Mouse (Mus musculus) forebrain, embryonic 15.5 days (tissue): ENCODE measurements around the gene Zfp651. TPM values are rescaled to one million over a fixed set of nuclear protein-coding genes. Genes with fewer than 3 reads are reported as not detected.

Experiments used
- ATAC-seq: fragments of 200-750 bp; cut with Nextera tagmentation; replicated peaks from 2 replicates; pipeline ENCODE4 v1.8.0; 2017; ENCODE audit warnings: mild to moderate bottlenecking, moderate TSS enrichment, moderate library complexity
- H3K27ac ChIP-seq: fragments of 300-500 bp; sonication (generic); replicated peaks from 2 replicates; pipeline ENCODE4 v1.5.1; 2015; ENCODE audit warnings: mild to moderate bottlenecking, inconsistent platforms
- H3K27me3 ChIP-seq: fragments of 300-500 bp; sonication (generic); 2 replicates; pipeline ENCODE4 v1.6.1; 2015; ENCODE audit warnings: inconsistent platforms
- H3K36me3 ChIP-seq: fragments of 300-500 bp; sonication (generic); 2 replicates; pipeline ENCODE4 v1.6.1; 2015; ENCODE audit warnings: mild to moderate bottlenecking, inconsistent platforms
- H3K4me1 ChIP-seq: fragments of 300-500 bp; sonication (generic); 2 replicates; pipeline ENCODE4 v1.6.1; 2015; ENCODE audit warnings: inconsistent platforms
- H3K4me2 ChIP-seq: fragments of 300-500 bp; sonication (generic); replicated peaks from 2 replicates; pipeline ENCODE4 v1.6.1; 2015; ENCODE audit warnings: mild to moderate bottlenecking, inconsistent platforms
- H3K4me3 ChIP-seq: fragments of 300-500 bp; sonication (generic); 2 replicates; pipeline ENCODE4 v1.5.1; 2015; ENCODE audit warnings: mild to moderate bottlenecking, inconsistent platforms
- H3K9ac ChIP-seq: fragments of 300-500 bp; sonication (generic); replicated peaks from 2 replicates; pipeline ENCODE4 v1.6.1; 2015; ENCODE audit warnings: mild to moderate bottlenecking, inconsistent platforms
- H3K9me3 ChIP-seq: fragments of 300-500 bp; sonication (generic); 2 replicates; pipeline ENCODE4 v1.6.1; 2016; ENCODE audit warnings: inconsistent platforms
- WGBS: fragments of 180-500 bp; shearing (Covaris S2); methylation state at CpG from one replicate; pipeline ENCODE4 v1.1.7; 2015; ENCODE audit warnings: mixed read lengths; 5-methylcytosine and 5-hydroxymethylcytosine counted together
- polyA plus RNA-seq: library from polyadenylated mRNA; unstranded; fragments of >200 nt; fragmentation: Nextera tagmentation; extraction: Ambion mirVana; gene quantifications from 2 replicates; pipeline ENCODE4 v1.2.1, GENCODE M21; 2015

The Zfp651 gene
- polyA plus RNA-seq, 1 experiment from 2014 or later = 20.6 TPM

- no peaks in the 10 kb centered on the region for H3K4me1 ChIP-seq
- H3K36me3 ChIP-seq = peaks cover 81% of the 10 kb centered on the region
- H3K27me3 ChIP-seq = no peaks in the 10 kb centered on the region
- H3K9me3 ChIP-seq = no peaks in the 10 kb centered on the region
- H3K4me3 ChIP-seq = no peak overlapping the region
- H3K9ac ChIP-seq = no peak overlapping the region
- no peak for ATAC-seq
- H3K4me2 ChIP-seq = no peak overlapping the region
- H3K27ac ChIP-seq = no peak overlapping the region
- WGBS = 94% methylated on average over 9 of the region's 9 CpGs
Observed at GRCm38 (mm10) chr9:121752774-121753173, 6.4 kb upstream of the Zfp651 start.

DNA sequence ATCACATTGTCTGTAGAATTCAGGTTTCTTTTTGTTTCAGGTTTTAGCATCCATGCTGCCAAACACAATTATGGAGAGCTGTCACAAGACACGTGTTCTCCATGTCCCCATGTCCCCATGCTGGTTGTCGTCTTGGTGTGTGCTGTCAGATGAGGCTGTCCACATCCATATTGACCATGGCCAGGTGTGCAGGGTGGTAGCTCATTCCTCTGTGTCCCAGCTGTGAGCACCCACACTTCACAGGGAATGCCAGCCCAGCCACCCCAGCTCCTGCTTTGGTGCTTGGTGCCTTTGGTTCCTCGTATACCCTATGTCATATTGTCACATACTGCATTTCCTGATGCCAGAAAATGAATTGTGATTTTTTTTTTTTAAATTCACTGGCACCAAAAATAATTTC, 4.5 kb upstream of the Zfp651 start:
- H3K4me1 ChIP-seq = peaks cover 16% of the 10 kb centered on the region
- H3K27ac ChIP-seq = no peak overlapping the region
- H3K36me3 ChIP-seq = peaks cover 63% of the 10 kb centered on the region
- no peaks in the 10 kb centered on the region for H3K9me3 ChIP-seq
- H3K9ac ChIP-seq = no peak overlapping the region
- no peak overlapping the region for H3K4me2 ChIP-seq
- 91% methylated on average over 3 of the region's 3 CpGs for WGBS
- no peak overlapping the region for H3K4me3 ChIP-seq
- no peak for ATAC-seq
- no peaks in the 10 kb centered on the region for H3K27me3 ChIP-seq

GRCm38 (mm10) chr9:121756785-121757184, 2.3 kb upstream of the Zfp651 start:
- no peak overlapping the region for H3K4me2 ChIP-seq
- H3K4me1 ChIP-seq = peaks cover 32% of the 10 kb centered on the region
- no peak overlapping the region for H3K27ac ChIP-seq
- 89% methylated on average over 3 of the region's 3 CpGs for WGBS
- H3K27me3 ChIP-seq = no peaks in the 10 kb centered on the region
- H3K9me3 ChIP-seq = no peaks in the 10 kb centered on the region
- peaks cover 41% of the 10 kb centered on the region for H3K36me3 ChIP-seq
- no peak overlapping the region for H3K9ac ChIP-seq
- H3K4me3 ChIP-seq = no peak overlapping the region
- no peak for ATAC-seq

DNA sequence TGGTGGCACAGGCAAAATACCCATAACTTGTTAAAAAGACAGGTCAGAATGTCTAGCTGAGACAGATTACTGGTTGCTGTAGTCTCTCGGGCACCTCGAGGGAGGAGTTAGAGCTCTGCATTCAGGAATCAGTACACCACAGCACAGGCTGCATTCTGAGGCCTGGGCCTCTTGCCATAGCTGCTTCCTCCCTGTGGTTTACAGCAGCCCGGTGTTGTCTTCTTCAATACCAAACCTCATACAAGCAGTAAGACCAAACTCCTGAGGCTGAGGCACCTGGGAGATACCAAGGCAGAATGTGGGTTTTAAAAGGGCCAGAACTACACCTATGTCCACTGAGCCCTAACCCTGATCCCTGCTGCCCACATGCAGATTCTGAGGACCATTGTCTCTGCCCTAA, 1.7 kb upstream of the Zfp651 start:
- peaks cover 32% of the 10 kb centered on the region for H3K4me1 ChIP-seq
- no peak overlapping the region for H3K27ac ChIP-seq
- H3K4me3 ChIP-seq = no peak overlapping the region
- no peaks in the 10 kb centered on the region for H3K27me3 ChIP-seq
- H3K9me3 ChIP-seq = no peaks in the 10 kb centered on the region
- peaks cover 35% of the 10 kb centered on the region for H3K36me3 ChIP-seq
- no peak for ATAC-seq
- H3K9ac ChIP-seq = no peak overlapping the region
- 53% methylated on average over 3 of the region's 3 CpGs for WGBS
- no peak overlapping the region for H3K4me2 ChIP-seq

- H3K4me2 ChIP-seq = peak overlapping the region; percentile 96
- H3K9ac ChIP-seq = peak overlapping the region; percentile 83
- H3K36me3 ChIP-seq = peaks cover 32% of the 10 kb centered on the region
- H3K27me3 ChIP-seq = no peaks in the 10 kb centered on the region
- 58% methylated on average over 10 of the region's 10 CpGs for WGBS
- H3K4me1 ChIP-seq = peaks cover 32% of the 10 kb centered on the region
- no peak; the same call in 1 of the 2 replicates for ATAC-seq
- H3K27ac ChIP-seq = no peak overlapping the region
- H3K4me3 ChIP-seq = peak overlapping the region; percentile 76
- no peaks in the 10 kb centered on the region for H3K9me3 ChIP-seq
Observed at GRCm38 (mm10) chr9:121757835-121758814, 1.0 kb upstream of the Zfp651 start.

DNA sequence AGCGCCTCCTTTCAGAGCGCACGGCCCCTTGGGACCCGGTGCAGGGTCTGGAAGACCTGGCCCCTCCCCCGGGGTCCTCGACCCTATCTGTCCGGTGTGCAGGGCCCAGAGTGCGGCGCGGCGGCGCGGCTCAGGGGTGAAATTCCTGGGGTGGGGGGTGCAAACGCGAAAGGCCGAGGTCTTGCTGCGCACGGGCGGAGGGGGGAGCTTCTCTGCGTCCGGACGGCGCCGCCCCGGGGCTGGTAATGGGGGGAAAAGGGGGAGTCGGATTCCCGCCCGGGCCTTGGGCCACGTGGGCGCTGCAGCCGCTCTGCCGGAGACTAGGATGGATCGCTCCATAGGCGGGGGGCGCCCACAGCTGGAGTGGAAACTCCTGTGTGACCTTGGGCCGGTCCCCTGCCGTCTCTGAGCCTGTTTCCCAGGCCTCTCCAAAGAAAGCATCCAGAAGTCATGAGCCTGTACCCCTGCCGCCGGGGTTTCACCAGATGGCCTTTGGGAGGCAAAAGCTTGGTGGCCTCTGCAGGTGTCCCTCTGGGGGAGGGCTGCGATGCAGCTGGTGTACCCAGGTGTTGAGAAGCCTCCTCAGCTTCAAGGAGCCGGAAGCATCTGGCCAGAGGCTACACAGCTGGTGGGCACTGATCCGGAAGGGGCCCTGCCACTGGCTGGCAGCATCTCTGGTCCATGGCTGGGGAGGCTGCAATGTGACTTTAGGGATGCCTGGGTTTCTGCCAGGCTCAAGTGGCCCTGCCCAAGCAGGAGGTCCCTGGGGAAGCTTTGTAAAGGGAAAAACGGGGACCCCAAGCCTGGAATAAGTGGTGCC, 1.4 kb downstream of the Zfp651 start:
- peak; percentile 37 for ATAC-seq
- Histone ChIP-seq H3K4me3 (peak overlapping the region; percentile 76), H3K4me2 (peak overlapping the region; percentile 96), H3K9ac (peak overlapping the region; percentile 83), H3K4me1 (peaks cover 32% of the 10 kb centered on the region), H3K27me3 (no peaks in the 10 kb centered on the region), H3K9me3 (no peaks in the 10 kb centered on the region), H3K27ac (peak overlapping the region; percentile 82), H3K36me3 (peaks cover 25% of the 10 kb centered on the region)
- under 1% methylated on average over 42 of the region's 43 CpGs for WGBS

- ATAC-seq = no peak
- no peaks in the 10 kb centered on the region for H3K9me3 ChIP-seq
- H3K4me3 ChIP-seq = peak overlapping the region; percentile 76
- peaks cover 32% of the 10 kb centered on the region for H3K4me1 ChIP-seq
- peak overlapping the region; percentile 83 for H3K9ac ChIP-seq
- H3K36me3 ChIP-seq = peaks cover 26% of the 10 kb centered on the region
- H3K27me3 ChIP-seq = no peaks in the 10 kb centered on the region
- H3K4me2 ChIP-seq = peak overlapping the region; percentile 96
- H3K27ac ChIP-seq = no peak overlapping the region
- 50% methylated on average over 10 of the region's 10 CpGs for WGBS
Observed at GRCm38 (mm10) chr9:121761091-121761665, 2.0 kb downstream of the Zfp651 start.

DNA sequence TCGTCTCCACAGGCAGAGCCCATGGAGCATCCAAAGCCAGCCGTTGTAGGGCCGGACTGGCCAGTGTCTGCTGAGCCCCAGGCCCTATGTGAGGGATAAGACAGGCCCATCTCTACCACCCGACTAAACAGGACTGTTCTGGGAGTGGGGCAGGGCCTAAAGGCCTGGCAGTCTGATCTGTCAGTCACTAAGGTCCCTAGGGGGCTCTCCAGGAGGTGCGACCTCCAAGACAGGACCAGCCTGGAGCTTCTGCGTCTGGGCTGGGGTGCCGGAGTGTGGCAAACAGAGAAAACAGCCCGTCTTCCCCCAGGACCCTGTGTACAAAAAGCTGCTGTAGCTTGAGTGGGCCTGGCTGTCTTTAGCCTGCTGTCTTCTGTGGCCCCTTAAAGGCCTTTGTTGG, 2.7 kb downstream of the Zfp651 start:
- no peaks in the 10 kb centered on the region for H3K27me3 ChIP-seq
- peaks cover 32% of the 10 kb centered on the region for H3K4me1 ChIP-seq
- no peak overlapping the region for H3K4me3 ChIP-seq
- H3K9me3 ChIP-seq = no peaks in the 10 kb centered on the region
- 67% methylated on average over 8 of the region's 8 CpGs for WGBS
- no peak for ATAC-seq
- no peak overlapping the region for H3K27ac ChIP-seq
- H3K36me3 ChIP-seq = peaks cover 28% of the 10 kb centered on the region
- no peak overlapping the region for H3K4me2 ChIP-seq
- H3K9ac ChIP-seq = 0 out of 2 replicates have a peak overlapping the region, but pooled peaks have one; percentile 83

GRCm38 (mm10) chr9:121762248-121762647, 3.1 kb downstream of the Zfp651 start:
- Histone ChIP-seq H3K4me2 (no peak overlapping the region), H3K9ac (no peak overlapping the region), H3K27me3 (no peaks in the 10 kb centered on the region), H3K4me3 (no peak overlapping the region), H3K4me1 (peaks cover 32% of the 10 kb centered on the region), H3K9me3 (no peaks in the 10 kb centered on the region), H3K36me3 (peaks cover 32% of the 10 kb centered on the region), H3K27ac (no peak overlapping the region)
- no peak for ATAC-seq
- WGBS = 85% methylated on average over 10 of the region's 10 CpGs

DNA sequence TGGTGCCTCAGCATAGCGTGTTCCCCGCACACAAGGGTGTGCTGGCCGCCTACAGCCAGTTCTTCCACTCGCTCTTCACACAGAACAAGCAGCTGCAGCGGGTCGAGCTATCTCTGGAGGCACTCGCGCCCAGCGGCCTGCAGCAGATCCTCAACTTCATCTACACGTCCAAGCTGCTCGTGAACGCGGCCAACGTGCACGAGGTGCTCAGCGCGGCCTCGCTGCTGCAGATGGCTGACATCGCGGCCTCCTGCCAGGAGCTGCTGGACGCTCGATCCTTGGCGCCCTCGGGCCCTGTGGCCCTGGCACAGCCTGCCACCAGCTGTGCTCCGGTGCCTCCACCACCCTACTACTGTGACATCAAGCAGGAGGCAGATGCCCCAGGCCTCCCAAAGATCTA, 3.6 kb downstream of the Zfp651 start:
- peaks cover 32% of the 10 kb centered on the region for H3K4me1 ChIP-seq
- no peaks in the 10 kb centered on the region for H3K9me3 ChIP-seq
- no peak overlapping the region for H3K27ac ChIP-seq
- no peak overlapping the region for H3K4me3 ChIP-seq
- WGBS = 89% methylated on average over 25 of the region's 25 CpGs
- no peak overlapping the region for H3K9ac ChIP-seq
- H3K27me3 ChIP-seq = no peaks in the 10 kb centered on the region
- peaks cover 37% of the 10 kb centered on the region for H3K36me3 ChIP-seq
- no peak for ATAC-seq
- no peak overlapping the region for H3K4me2 ChIP-seq

GRCm38 (mm10) chr9:121763716-121764115, 4.6 kb downstream of the Zfp651 start:
- Histone ChIP-seq H3K9me3 (no peaks in the 10 kb centered on the region), H3K27me3 (no peaks in the 10 kb centered on the region), H3K4me2 (no peak overlapping the region), H3K36me3 (peaks cover 41% of the 10 kb centered on the region), H3K4me3 (no peak overlapping the region), H3K9ac (no peak overlapping the region), H3K4me1 (peaks cover 24% of the 10 kb centered on the region), H3K27ac (no peak overlapping the region)
- ATAC-seq = no peak
- 87% methylated on average over 19 of the region's 19 CpGs for WGBS
